Mouse (Mus musculus) ZHBTc4 (cell line): ENCODE results near the gene Kdm8.
"Not testable (repeated sequence)": the region's sequence is repeated elsewhere in the genome, so short reads cannot be mapped to it uniquely, and the experiment has no call there.

Experiments used
- DNase-seq: peaks from one replicate; pipeline ENCODE4 v3.0.0-alpha.2; 2011; ENCODE audit warnings: low read depth, low spot score

Gene Kdm8

GRCm38 (mm10) chr7:125444464-125445401 is at the start of gene Kdm8:
TSS of gene Kdm8 (plus strand) at chr7:125444676.
- peak; percentile 97 for DNase-seq

GRCm38 (mm10) chr7:125398116-125398515 is 46.4 kb upstream of the Kdm8 start:
- no peak for DNase-seq

GRCm38 (mm10) chr7:125398687-125399086 is 45.8 kb upstream of the Kdm8 start:
- peak; percentile 68 for DNase-seq

GRCm38 (mm10) chr7:125407136-125407535 is 37.3 kb upstream of the Kdm8 start:
- peak; percentile 61 for DNase-seq

- DNase-seq: no peak
Measured at GRCm38 (mm10) chr7:125415087-125415486, 29.4 kb upstream of the Kdm8 start.

GRCm38 (mm10) chr7:125415776-125416175 is 28.7 kb upstream of the Kdm8 start:
- no peak for DNase-seq

- DNase-seq: no peak
Measured at GRCm38 (mm10) chr7:125416762-125417161, 27.7 kb upstream of the Kdm8 start.

GRCm38 (mm10) chr7:125418413-125418812 is 26.1 kb upstream of the Kdm8 start:
- peak; percentile 95 for DNase-seq

GRCm38 (mm10) chr7:125420190-125420589 is 24.3 kb upstream of the Kdm8 start:
- peak; percentile 84 for DNase-seq

- DNase-seq: no peak
Measured at GRCm38 (mm10) chr7:125421911-125422310, 22.6 kb upstream of the Kdm8 start.

GRCm38 (mm10) chr7:125423056-125423455 is 21.4 kb upstream of the Kdm8 start:
- no peak for DNase-seq

GRCm38 (mm10) chr7:125427492-125428090 is 16.9 kb upstream of the Kdm8 start:
- DNase-seq: no peak

GRCm38 (mm10) chr7:125428381-125428780 is 16.1 kb upstream of the Kdm8 start:
- DNase-seq: no peak

GRCm38 (mm10) chr7:125428816-125429500 is 15.5 kb upstream of the Kdm8 start:
- DNase-seq: not testable (repeated sequence)

GRCm38 (mm10) chr7:125430170-125430842 is 14.2 kb upstream of the Kdm8 start:
- no peak for DNase-seq

GRCm38 (mm10) chr7:125433874-125434273 is 10.6 kb upstream of the Kdm8 start:
- no peak for DNase-seq

- DNase-seq: no peak
Measured at GRCm38 (mm10) chr7:125434666-125435290, 9.7 kb upstream of the Kdm8 start.

GRCm38 (mm10) chr7:125442323-125442722 is 2.2 kb upstream of the Kdm8 start:
- DNase-seq: no peak

GRCm38 (mm10) chr7:125444076-125444463 is 406 bp upstream of the Kdm8 start:
- no peak for DNase-seq

GRCm38 (mm10) chr7:125450678-125451077 is 6.2 kb downstream of the Kdm8 start:
- DNase-seq: no peak

GRCm38 (mm10) chr7:125451078-125451477 is 6.6 kb downstream of the Kdm8 start:
- no peak for DNase-seq
